Mouse (Mus musculus) urinary bladder, postnatal 4 days (tissue): ENCODE data around the gene Rrbp1.

Experiments
- DNase-seq, 2 experiments: peaks; one replicate each; pipeline ENCODE4 v3.0.0; 2021 to 2022; ENCODE audit warnings: low spot score in 2 of 2

Gene Rrbp1

DNA sequence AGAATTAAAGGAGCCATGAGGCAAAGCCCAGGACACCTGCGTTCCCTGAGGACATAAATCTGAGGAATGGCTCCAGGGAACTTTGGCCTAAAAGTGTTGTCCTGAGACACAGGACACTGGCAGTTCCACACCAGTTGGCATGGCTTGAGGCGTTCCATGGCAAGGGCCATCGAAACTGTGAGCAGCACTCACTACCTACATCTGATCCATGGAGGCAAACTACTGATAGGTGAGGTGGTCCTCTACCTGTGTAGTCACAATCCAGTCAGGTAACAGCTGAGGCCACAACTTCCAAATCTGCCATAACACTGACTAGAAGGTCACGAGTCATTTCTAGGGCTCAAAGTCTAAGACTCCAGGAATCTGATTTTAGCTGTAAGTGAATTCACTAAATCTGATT lies 55.3 kb downstream of the Rrbp1 start:
- no peak for DNase-seq

DNA sequence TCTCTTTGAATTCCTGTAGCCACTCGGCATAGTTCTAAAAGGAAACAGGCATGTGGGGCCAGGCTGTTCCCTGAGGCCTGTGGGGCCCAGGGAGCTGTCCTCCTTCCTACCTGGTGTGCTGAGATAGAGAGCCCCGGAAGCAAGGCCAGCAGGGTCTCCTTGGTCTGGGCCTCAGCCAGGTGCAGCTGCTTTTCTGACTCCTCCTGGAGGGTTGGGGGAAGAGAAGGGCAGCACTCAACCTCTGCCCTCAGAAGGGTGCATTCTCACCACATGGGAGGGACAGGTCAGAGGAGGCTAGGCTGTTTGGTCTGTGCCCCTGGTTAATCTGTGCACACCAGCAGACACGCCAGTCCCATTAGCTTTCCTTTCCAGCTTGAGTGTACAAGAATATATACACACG lies 56.1 kb downstream of the Rrbp1 start:
- DNase-seq: peak in 1 of 2 experiments; percentile 55

DNA sequence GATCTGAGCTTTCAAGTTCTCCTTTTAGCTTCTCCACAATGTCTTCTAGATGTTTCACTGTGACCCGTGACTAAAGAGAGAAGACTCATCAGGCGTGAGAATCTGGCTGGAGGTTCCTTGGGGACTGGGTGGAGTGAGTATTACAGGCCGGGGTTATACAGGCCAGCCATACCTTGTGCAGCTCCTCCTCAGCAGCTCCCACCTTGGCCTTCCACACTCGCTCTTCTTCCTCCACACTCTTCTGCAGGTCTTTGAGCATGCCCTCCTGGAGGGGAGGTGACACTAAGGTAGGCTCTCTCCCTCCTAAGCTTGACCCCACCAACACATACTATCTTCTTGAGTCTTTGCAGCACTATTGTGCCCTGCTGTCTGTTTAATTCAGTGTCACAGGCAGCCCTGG lies 57.1 kb downstream of the Rrbp1 start:
- DNase-seq: peak in 1 of 2 experiments; percentile 44

DNA sequence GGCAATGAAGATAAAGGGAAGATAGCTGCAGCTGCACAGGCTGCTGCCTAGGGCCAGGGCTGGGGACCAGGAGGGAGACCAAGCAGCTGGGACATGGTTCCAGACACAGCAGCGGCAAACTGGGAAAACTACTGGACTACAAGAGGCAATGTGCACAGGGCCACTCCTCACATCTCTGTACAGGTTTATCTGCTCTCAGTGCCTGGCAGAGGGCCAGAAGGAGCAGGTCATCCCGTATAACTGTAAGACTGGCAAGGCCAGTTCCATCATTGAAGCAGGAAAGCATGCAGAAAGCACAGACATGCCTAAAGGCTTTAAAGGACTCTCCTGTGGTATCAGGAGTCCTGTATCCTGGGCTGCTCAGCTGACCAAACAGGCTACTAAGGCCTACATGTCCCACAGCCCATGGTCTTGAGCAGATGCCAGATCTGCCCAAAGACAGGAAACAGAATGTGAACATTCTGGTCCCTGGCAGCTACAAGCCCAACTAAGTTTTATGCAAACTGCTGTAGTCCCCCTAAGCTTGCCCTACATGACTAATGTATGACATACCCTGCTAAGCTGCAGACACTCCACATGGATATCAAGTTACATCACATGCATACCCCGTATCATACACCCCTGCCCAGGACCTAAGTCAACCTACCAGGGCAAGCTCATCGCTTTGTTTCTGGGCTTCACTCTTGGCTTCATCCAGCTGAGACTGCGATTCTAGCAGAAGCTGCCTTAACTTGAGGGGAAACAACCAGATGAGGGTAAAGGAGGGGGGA lies 59.3 kb downstream of the Rrbp1 start:
- DNase-seq: peak in 1 of 2 experiments; percentile 62

DNA sequence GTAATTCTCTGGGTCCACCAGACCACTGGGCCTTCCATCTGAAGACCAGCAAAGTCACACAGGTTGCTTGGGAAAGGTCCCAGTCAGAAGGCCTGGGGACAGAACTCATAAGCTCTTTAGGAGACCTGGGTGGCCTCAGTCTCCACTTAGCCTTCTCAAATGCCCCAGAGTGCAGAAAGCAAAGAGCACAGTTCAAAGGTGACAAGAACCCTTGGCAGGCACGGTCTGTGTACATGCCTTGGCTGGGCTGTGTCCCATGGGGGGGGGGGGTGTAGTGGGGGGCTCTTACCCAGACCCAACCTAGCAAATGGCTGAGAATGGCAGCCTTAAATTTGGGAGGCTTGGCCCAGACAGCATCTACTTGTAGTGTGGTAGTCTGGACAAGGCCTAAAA lies 60.0 kb downstream of the Rrbp1 start:
- DNase-seq: peak in 1 of 2 experiments; percentile 38

DNA sequence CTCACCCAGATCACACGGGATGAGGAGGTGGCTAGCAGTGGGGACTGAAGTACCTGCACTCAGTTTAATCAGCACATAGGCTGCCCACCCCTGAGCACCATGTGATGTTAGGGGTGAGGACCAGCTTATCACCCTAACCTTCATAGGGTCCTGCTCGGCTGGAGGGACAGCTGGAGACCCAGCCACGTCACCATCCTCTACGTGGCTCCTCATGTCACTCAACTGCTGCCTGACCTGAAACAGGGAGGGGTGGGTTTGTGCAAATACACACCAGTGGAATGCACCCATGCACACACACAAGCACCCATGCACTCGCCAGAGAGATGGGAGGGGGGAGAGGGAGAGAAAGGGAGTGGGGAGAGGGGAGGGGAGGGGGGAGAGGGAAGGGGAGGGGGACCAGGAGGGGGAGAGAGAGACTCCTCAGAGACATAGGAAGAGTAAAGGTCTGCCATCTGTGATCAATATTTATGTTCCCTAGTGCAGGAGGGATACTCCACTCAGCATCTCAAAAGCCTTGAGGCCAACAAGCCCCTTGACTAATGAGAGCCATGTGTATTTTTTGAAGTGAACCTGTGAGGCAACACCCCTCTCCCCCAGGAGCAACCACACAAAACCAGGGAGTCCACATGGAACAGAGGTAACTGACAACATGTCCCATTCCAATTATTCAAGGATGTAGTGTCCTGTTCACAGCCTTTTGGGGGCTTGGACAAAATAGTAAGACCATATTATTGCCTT lies 60.6 kb downstream of the Rrbp1 start:
- peak in 1 of 2 experiments; percentile 49 for DNase-seq

DNA sequence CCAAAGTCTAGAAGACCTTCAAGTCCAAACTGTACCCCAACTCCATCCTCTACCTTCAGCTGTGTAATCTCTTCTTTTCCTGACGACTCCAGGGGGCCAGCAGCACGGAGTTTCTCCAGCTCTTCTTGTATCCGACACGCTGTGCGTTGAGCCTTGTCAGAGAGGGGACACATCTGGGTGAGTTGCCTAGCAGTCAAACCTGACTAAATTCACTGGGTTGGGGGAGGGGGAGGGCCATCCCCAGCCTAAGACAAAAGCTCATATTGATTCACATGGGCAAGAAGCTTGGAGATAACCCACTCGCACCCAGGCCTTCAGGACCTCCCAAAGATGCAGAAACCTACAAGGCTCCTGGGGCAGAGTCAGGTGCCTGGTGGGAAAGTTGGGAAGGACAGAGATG lies 61.8 kb downstream of the Rrbp1 start:
- DNase-seq: peak in 1 of 2 experiments; percentile 57

DNA sequence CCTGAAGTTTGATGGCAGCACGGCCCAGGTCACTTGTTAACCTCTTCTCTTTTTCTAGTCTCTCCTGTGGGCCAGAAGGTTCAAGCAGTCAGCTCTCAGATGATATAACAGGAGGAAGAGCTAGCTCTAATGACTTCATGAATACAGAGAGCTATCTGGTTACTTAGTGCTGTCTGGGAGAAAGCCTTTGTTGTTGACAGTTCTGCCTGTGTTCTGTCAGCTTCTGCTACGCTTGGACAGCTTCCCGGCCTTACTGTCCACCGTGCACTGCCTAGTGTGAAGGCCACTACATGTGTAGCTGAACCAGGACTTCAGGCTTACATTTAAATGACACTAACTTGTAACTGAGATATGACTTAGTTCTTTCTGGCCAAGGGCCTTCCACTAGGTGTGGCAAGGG lies 62.6 kb downstream of the Rrbp1 start:
- peak in 1 of 2 experiments; percentile 36 for DNase-seq

DNA sequence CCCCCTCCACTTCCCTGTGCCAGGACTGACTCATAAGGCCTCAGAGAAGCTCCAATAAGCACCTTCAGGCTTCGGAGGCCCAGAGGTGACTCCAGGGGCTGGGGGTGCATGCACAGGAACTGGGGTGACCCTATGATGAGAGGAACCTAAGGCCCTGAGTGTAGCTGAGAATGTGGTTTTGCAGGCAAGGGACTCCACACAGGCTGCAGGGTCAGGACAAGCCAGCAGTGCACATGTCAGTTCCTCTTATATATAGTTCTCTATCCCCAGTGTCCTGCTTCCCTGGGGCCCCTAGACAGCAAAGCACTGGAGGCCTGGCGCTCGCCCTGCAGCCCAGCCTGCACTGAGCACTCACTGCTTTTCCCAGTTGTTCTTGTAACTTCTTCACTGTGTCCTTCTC lies 63.1 kb downstream of the Rrbp1 start:
- DNase-seq: peak in 1 of 2 experiments; percentile 49

DNA sequence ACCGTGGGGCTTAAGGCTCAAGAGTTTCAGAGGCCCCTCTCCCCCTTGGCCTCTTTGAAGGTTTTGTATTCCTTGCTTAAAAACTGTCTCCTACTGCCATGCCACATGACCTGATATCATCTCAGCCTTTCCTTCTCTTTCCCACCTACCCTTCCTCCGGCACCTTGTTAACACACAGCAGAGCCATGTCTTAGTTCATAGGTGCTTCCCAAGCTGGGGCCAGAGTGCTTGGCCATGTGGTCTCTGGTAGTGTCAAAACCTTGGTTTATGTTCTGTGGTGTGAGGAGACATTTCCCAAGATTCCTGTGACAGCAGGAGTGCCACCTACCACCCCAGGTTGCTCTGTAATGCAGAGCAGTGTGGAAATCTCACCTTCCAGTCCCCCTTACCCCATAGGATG lies 64.7 kb downstream of the Rrbp1 start:
- DNase-seq: no peak

DNA sequence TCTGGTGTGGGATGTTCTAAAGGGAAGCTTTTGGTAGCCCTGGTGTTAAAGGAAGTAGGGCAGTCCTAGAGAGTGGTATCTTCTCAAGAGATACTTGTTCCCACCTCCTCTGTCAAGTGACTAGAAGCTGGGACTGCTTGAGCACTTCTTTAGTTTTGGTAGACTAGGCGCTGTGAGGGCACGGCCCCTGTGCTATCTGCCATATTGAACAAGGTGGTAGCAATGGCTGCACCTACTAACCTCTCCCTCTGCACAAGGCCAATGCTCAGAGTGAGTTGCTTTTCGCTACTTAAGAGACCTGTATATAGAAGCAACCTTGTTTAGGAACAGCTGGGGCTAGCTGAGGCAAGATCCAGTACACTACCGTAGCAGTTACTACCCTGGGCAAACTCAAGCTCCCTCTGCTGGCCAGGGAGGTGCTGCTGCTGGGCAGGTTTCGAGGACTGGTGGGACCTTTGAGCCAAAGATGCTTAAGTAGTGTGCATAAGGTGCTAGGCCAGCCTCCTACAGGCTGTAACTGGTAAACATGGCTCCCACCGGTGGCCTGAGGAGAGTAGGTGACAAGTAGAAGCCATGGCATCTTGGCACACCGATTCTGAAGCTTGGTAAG lies 65.5 kb downstream of the Rrbp1 start:
- DNase-seq: peak in 1 of 2 experiments; percentile 17

DNA sequence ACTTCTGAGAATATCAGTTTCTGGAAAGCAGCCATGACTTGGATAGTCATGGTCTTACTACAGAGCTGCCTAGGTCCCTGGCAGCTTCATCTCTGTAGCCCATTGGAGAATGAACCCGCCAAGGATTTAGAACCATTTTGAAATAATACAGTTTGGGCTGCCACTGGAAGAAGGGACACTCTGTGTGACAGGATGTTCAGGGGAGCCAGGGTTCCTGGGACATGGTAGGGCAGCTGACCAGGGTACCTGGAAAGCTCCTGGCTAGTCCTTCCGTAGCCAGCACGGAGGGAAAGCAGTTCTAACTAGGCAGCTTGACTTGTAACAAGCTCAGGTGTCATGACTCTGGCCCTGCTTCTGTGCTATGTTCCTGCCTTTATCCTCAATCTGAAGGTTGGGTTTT lies 66.3 kb downstream of the Rrbp1 start:
- DNase-seq: peak in 1 of 2 experiments; percentile 15

DNA sequence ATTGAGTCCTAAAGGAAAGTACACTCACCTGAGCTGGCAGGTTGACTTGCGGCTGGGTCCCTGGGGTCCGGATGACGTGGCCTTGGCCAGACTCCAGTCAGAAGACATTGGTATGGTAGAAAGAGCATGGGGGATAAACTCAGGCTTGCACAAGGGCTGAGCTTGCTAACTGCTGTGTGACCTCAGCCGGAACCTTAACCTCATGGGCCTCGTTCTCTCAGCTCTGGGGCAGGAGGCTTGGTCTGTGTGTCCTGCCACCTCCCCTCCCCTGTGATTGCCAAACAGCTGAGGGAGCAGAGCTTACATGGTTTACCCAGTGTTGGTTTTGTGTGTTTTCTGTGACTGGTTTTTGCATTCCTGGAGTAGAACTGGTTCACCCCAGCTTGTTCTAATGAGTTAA lies 70.7 kb downstream of the Rrbp1 start:
- DNase-seq: peak in 1 of 2 experiments; percentile 14

DNA sequence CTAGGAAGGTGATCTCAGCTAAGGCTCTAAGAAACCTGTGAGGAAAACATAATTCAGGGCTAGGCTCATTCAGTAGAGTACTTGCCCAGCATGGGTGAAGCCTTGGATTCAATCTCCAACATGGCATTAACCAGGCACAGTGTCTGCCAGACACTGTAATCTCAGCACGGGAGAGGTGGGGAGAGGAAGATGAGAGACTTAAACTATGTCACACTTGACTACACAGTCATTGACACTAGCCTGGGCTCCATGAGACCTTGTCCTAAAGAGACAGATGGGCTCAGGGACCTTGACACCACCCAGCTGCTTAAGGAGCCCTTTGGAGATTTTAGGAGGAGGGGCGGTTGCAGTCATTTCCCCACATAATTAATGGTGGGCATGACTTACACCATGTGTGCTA lies 73.2 kb downstream of the Rrbp1 start:
- DNase-seq: peak in 1 of 2 experiments; percentile 6

DNA sequence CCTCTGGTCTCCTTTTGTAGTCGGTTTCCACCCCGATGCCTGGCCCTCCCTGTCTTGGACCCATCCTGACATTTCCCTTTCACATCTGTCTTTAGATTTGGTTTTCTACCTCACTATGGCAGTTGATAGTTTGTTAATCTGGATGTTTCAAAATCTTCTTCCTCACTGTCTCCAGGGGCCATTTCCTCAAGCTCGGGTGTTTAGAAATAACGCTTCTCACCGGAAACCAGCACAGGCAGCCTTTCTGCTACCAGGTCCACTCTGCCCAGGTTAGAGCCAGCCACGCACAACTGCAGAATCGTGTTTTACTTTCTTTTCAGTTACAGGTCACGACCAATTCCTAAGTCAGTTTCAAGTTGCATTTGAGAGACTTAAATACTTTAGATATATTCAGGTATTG lies 76.6 kb downstream of the Rrbp1 start:
- no peak for DNase-seq

DNA sequence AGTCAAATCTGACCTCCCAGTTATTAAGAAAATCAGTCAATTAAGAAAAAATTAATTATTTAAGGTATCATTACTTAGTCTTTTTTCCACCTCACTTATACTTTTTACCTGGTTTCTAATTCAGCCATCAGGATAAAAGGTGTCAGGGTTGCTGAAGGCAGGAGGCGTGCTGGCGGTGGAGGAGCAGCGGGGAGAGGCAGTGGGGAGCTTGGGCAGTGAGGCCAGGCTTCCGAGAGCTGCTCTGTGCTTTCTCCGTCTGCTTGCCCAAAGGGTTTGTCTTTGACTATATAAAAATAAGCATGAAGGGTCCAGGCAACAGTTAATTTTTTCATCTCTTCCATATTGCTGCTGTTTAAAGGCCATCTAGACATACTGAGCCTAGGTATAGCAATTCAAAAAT lies 77.5 kb downstream of the Rrbp1 start:
- no peak for DNase-seq

DNA sequence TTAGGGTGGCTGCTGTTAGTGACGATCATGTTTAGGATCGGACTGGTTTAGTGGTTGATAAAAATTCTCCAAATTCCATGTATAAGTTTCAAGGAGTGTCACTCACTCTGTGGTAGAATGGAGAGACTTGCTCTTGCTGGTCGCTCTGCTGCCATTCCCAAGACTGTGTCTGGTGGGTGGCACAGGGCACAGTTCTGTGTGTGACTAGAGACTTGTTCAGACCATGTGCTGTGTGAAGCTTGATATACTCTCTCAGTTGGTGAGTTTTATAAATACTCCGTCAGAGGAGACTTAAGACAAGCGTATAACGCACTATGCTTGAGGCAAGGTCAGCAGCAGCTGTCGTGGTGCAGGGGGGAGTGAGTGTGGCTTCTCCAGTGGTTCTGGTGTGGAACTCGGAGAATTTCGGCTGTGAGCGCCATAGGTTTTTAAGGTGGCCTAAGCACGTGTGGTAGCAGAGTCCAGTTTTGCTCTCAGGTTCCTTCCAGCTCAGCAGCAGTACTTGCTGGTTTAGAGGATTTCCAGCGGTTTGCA lies 78.7 kb downstream of the Rrbp1 start:
- DNase-seq: no peak

DNA sequence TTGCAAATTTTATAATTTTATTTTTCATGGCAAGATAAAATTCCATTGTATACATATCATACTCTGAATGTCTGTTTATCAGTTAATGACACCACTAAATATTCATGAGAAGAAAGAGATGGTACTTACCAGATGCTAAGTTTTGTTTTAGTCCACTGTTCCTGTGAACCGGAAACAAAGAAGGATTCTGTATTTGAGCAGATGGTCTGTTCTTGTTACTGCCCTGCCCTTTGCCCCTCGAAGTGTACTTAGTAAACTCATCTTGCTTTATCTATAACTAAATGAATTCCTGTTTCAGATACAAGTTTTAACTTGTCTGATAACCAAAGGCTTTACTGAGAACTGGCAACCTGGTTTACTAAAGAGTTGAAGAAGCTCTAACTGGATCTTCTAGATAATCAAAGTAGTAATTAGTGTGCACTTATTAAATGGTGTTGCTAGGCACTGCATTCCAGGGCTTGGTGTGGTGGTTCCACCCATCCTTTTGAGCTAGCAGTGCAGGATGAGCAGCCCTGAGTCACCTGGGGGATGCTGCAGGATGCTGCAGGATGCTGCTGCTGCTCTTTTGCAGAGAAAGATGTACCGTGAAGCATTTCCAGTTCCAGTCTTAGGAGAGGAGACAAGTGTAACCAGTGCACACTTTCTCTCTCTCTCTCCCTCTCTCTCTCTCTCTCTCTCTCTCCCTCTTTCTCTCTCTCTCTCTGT lies 81.3 kb downstream of the Rrbp1 start:
- no peak for DNase-seq

DNA sequence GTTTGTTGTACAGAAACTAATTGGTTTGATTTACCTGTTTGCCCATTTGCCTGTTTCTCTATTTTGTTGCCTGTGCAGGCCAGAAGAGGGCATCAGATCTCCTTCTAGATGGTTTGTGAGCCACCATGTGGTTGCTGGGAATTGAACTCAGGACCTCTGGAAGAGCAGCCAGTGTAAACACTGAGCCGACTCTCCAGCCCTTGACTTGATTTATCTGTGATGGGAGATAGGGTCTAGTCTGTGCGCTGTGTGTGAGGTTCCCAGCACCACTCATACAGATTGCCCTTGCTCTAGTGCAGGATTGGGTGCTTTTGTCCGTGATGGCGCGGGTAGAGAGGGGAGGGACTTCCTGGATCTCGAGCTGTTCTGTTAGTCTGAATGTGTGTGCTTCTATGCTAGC lies 85.2 kb downstream of the Rrbp1 start:
- DNase-seq: no peak

DNA sequence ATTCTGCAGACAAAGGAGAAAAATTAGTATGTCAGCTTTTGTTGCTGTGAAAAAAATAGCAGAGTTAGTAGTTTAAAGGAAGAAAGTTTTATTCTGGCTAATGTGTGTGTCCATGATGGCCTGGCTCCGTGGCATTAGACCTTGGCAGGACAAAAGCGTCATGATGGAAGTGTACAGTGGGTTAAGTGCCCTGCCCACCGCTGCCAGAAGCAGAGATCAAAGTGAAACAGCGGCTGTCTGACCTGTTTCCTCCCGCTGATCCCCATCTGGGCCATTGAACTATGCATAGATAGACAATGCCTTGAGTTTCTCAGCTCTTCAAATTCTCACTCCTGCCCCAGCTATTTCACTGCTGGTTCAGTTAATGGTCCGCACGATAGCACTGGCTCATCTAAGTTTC lies 87.0 kb downstream of the Rrbp1 start:
- DNase-seq: no peak

DNA sequence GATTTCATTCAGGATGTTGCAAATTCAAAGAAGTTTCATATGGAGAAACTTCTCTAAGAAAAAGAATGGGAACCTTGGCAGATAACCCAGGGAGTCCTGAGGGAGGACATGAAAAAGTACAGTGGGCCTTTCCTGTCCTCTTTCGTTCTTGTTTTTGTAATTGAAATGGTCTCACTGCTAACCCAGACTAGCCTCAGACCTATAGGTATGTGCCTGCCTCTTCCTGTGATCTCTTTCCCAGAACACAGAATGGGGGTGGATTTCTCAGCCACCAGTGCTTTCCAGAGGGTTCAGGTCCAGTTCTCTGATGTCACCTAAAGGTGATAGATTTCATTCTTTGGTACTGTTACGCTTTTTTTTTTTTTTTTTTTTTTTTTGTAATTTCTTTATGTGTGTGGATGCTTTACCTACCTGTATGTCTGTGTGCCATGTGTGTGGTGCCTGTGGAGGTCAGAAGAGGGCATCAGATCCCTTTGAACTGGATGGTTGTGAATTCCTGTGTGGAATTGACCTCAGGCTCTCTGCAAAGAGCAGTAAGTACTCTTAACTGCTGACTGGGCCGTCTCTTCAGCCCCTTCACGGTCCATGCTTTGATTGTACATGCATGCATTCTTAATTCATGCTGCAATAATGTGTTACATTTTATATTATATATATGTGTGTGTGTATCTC lies 92.1 kb downstream of the Rrbp1 start:
- no peak for DNase-seq
